Mouse (Mus musculus): ENCODE measurements at regions not wholly inside any gene's neighbourhood (a gene's known extent, or its start where the extent isn't known, plus 50 kb on each side); places are given as distances from the start of the nearest gene placed in this dataset.

GRCm38 (mm10) chr12:119099736-119100135 is 133.5 kb upstream of the Abcb5 start:
- TF ChIP-seq CTCF (IDR thresholded peaks at IDR 0.05; ENCODE audit: extremely low read depth, insufficient read depth, insufficient read length, insufficient replicate concordance): no peak
- no peak for TF ChIP-seq POLR2A (IDR thresholded peaks at IDR 0.05; ENCODE audit: low read depth, low read length)
